Mouse (Mus musculus): ENCODE measurements around the gene Ublcp1. TPM values are rescaled to one million over a fixed set of nuclear protein-coding genes. Genes with fewer than 3 reads are reported as not detected.
A peak's percentile ranks its signal among the peaks of the same experiment; 100 is the strongest.
"Not testable (repeated sequence)": the region's sequence is repeated elsewhere in the genome, so short reads cannot be mapped to it uniquely, and the experiment has no call there.

Ublcp1 gene
- polyA plus RNA-seq, 2 experiments, result 60.6 to 66.5 TPM

DNA sequence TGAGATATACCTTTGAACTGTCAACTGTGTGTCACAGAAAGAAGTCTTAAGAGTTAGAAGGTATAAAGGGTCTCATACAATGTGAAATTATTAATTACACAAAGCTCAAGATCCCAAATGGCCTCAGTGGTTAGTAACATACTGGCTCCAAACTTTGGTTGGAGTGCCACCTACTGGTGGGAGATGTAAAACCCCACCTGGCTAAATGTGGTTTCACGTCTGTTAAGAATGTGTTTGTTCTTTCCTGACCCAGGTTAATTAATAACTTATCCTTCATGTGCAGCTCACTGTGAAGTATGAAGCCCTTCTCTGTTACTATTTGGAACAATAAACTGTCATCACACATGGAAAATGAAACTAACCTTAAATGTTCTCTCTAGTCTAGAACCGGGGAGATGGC lies 16.9 kb downstream of the Ublcp1 start:
- no peaks in the 10 kb centered on the region for H3K9me3 ChIP-seq (ENCODE audit: control insufficient read depth, low read length)
- no peaks in the 10 kb centered on the region for H3K4me1 ChIP-seq (ENCODE audit: control insufficient read depth, insufficient read depth, low read length)
- H3K9ac ChIP-seq (ENCODE audit: low read depth, low read length, severe bottlenecking), result no peak overlapping the region
- H3K4me2 ChIP-seq (replicated peaks; ENCODE audit: low read depth, low read length, severe bottlenecking), result no peak overlapping the region
- DNase-seq (ENCODE audit: low spot score) (peak; percentile 61), ATAC-seq (ENCODE audit: low FRiP score, low read depth) (no peak)
- H3K36me3 ChIP-seq (ENCODE audit: control insufficient read depth, insufficient read depth, low read length), result peaks cover 26% of the 10 kb centered on the region
- no peak overlapping the region for H3K27ac ChIP-seq (replicated peaks; ENCODE audit: low read depth, low read length)
- TF ChIP-seq POLR2A (IDR thresholded peaks at IDR 0.05; ENCODE audit: borderline replicate concordance, extremely low read depth, insufficient read depth, insufficient read length), result no peak
- no peak overlapping the region for H3K4me3 ChIP-seq (replicated peaks; ENCODE audit: low read length)
- H3K27me3 ChIP-seq (ENCODE audit: control insufficient read depth, insufficient read depth, low read length), result no peaks in the 10 kb centered on the region
- whole genome bisulfite sequencing, result 63% methylated on average over 2 of the region's 2 CpGs

DNA sequence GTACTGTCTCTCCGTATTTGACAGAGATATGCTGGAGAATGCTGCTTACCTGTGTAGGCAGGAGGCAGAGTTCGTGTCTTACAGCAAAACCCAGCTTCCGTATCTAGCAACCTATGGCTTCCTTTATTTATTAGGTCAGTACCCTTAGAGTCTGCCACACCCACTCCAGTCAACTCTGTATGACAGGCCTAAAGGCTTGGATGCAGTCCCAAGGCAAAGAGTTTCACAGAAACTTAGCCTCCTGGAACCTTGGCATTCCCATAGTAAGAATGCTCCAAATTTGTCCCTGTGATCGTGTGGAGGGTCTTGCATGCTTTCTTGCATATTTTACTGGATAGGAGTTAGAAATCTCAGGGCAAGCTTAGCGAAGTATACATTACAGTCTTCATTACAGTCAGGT lies 18.3 kb downstream of the Ublcp1 start:
- not testable (repeated sequence) for H3K9me3 ChIP-seq (ENCODE audit: control insufficient read depth, low read length); ATAC-seq (ENCODE audit: low FRiP score, low read depth); H3K27me3 ChIP-seq (ENCODE audit: control insufficient read depth, insufficient read depth, low read length); H3K4me3 ChIP-seq (replicated peaks; ENCODE audit: low read length); H3K27ac ChIP-seq (replicated peaks; ENCODE audit: low read depth, low read length); DNase-seq (ENCODE audit: low spot score); H3K4me1 ChIP-seq (ENCODE audit: control insufficient read depth, insufficient read depth, low read length); H3K9ac ChIP-seq (ENCODE audit: low read depth, low read length, severe bottlenecking); H3K4me2 ChIP-seq (replicated peaks; ENCODE audit: low read depth, low read length, severe bottlenecking)
- 93% methylated on average over 5 of the region's 5 CpGs for WGBS
- peaks cover 17% of the 10 kb centered on the region for H3K36me3 ChIP-seq (ENCODE audit: control insufficient read depth, insufficient read depth, low read length)

DNA sequence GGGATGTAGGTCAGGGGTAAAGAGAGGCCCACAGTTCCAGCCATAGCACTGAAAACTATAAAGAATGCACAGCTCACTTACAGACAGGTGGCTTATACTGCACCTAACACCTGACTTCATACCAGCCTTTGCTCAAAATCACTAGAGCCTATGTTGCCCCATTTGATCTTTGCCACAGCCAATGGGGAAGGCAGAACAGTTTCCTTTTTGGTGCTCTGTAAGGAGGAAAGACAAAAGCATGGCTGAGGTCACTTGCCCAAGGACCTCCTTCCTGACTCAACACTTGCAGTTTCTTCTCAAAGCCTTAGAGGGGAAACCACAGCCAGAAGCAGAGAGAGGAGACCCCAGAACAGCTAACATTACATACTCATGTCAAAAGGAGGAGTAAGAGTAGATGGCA lies 19.3 kb downstream of the Ublcp1 start:
- no peak for ATAC-seq (ENCODE audit: low FRiP score, low read depth)
- no peaks in the 10 kb centered on the region for H3K27me3 ChIP-seq (ENCODE audit: control insufficient read depth, insufficient read depth, low read length)
- TF ChIP-seq POLR2A (IDR thresholded peaks at IDR 0.05; ENCODE audit: borderline replicate concordance, extremely low read depth, insufficient read depth, insufficient read length), result no peak

DNA sequence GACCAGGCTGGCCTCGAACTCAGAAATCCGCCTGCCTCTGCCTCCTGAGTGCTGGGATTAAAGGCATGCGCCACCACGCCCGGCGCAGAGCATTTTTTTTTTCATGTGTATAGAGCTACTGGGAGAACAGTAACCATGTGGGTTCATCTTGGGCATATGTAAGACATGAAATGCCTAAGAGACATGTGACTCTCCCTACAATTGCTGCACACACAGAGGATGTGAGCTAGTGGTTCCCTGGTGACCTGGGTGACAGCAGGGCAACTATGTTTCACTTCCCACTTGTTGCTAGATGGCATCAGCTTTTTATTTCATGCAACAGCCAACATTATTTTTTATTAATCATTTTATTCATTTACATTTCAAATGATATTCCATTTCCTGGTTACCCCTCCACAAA lies 32.5 kb downstream of the Ublcp1 start:
- no peak overlapping the region for H3K9ac ChIP-seq (ENCODE audit: low read depth, low read length, severe bottlenecking)
- no peaks in the 10 kb centered on the region for H3K36me3 ChIP-seq (ENCODE audit: control insufficient read depth, insufficient read depth, low read length)
- H3K4me3 ChIP-seq (replicated peaks; ENCODE audit: low read length), result no peak overlapping the region
- WGBS, result 93% methylated on average over 6 of the region's 6 CpGs
- no peak for ATAC-seq (ENCODE audit: low FRiP score, low read depth)
- no peak for TF ChIP-seq POLR2A (IDR thresholded peaks at IDR 0.05; ENCODE audit: borderline replicate concordance, extremely low read depth, insufficient read depth, insufficient read length)
- no peaks in the 10 kb centered on the region for H3K4me1 ChIP-seq (ENCODE audit: control insufficient read depth, insufficient read depth, low read length)
- no peaks in the 10 kb centered on the region for H3K9me3 ChIP-seq (ENCODE audit: control insufficient read depth, low read length)
- H3K27me3 ChIP-seq (ENCODE audit: control insufficient read depth, insufficient read depth, low read length), result no peaks in the 10 kb centered on the region
- no peak overlapping the region for H3K4me2 ChIP-seq (replicated peaks; ENCODE audit: low read depth, low read length, severe bottlenecking)
- no peak for DNase-seq (ENCODE audit: low spot score)
- H3K27ac ChIP-seq (replicated peaks; ENCODE audit: low read depth, low read length), result no peak overlapping the region

More for the DNA sequence above, 19.3 kb downstream of the Ublcp1 start:
- Histone ChIP-seq H3K4me2 (replicated peaks; ENCODE audit: low read depth, low read length, severe bottlenecking) (no peak overlapping the region), H3K4me3 (replicated peaks; ENCODE audit: low read length) (no peak overlapping the region), H3K9me3 (ENCODE audit: control insufficient read depth, low read length) (no peaks in the 10 kb centered on the region), H3K27ac (replicated peaks; ENCODE audit: low read depth, low read length) (no peak overlapping the region), H3K36me3 (ENCODE audit: control insufficient read depth, insufficient read depth, low read length) (peaks cover 9% of the 10 kb centered on the region; the same call in 1 of the 2 replicates), H3K4me1 (ENCODE audit: control insufficient read depth, insufficient read depth, low read length) (no peaks in the 10 kb centered on the region), H3K9ac (ENCODE audit: low read depth, low read length, severe bottlenecking) (no peak overlapping the region)
- DNase-seq (ENCODE audit: low spot score), result no peak

DNA sequence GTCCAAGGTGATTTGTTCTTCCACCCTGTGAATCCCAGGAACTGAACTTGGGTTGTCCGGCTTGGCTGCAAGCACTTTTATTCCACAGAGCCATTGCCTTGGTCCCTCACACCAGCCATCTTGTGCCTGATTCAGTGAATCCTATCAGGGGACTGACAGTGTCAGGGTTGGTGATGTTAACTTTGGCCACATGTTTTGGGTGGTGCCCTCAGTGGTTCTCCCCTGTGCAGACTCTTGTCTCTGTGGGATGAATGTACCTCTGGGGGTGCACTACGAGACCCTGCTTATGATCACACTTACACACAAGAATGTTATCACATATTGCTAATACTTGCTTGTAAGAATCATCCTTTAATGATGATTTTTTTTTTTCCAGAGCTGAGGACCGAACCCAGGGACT lies 40.3 kb downstream of the Ublcp1 start:
- TF ChIP-seq POLR2A (IDR thresholded peaks at IDR 0.05; ENCODE audit: borderline replicate concordance, extremely low read depth, insufficient read depth, insufficient read length), result no peak
- no peak for ATAC-seq (ENCODE audit: low FRiP score, low read depth)
- Histone ChIP-seq H3K4me1 (ENCODE audit: control insufficient read depth, insufficient read depth, low read length) (0 out of 2 replicates have a peak, but pooled peaks cover under 1% of the 10 kb centered on the region), H3K27ac (replicated peaks; ENCODE audit: low read depth, low read length) (no peak overlapping the region), H3K9ac (ENCODE audit: low read depth, low read length, severe bottlenecking) (no peak overlapping the region), H3K9me3 (ENCODE audit: control insufficient read depth, low read length) (no peaks in the 10 kb centered on the region), H3K27me3 (ENCODE audit: control insufficient read depth, insufficient read depth, low read length) (no peaks in the 10 kb centered on the region), H3K36me3 (ENCODE audit: control insufficient read depth, insufficient read depth, low read length) (no peaks in the 10 kb centered on the region), H3K4me2 (replicated peaks; ENCODE audit: low read depth, low read length, severe bottlenecking) (no peak overlapping the region), H3K4me3 (replicated peaks; ENCODE audit: low read length) (no peak overlapping the region)
- no peak for DNase-seq (ENCODE audit: low spot score)
- WGBS, result 78% methylated on average over 3 of the region's 3 CpGs

DNA sequence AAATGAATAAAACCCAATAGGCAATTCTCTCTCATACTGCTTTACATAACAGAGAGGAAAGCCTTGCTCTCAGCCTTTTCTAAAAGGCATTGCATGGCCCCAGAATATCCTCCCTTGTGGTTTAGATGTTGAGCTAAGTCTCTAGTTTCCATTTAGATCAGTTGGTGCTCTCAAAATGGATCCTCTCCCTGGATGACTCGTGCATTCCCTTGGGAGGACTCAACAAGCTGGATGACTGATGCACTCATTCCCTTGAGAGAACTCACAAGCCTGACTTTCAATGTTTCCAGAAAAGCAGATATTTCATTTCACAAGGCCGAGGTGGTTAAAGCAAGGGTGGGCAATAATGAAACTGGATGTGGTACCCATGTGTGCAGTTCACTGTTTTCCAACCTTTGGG lies 42.3 kb downstream of the Ublcp1 start:
- no peak overlapping the region for H3K27ac ChIP-seq (replicated peaks; ENCODE audit: low read depth, low read length)
- H3K4me1 ChIP-seq (ENCODE audit: control insufficient read depth, insufficient read depth, low read length), result peaks cover 13% of the 10 kb centered on the region
- no peak overlapping the region for H3K4me2 ChIP-seq (replicated peaks; ENCODE audit: low read depth, low read length, severe bottlenecking)
- H3K9me3 ChIP-seq (ENCODE audit: control insufficient read depth, low read length), result no peaks in the 10 kb centered on the region
- no peak overlapping the region for H3K4me3 ChIP-seq (replicated peaks; ENCODE audit: low read length)
- no peaks in the 10 kb centered on the region for H3K36me3 ChIP-seq (ENCODE audit: control insufficient read depth, insufficient read depth, low read length)
- no peak overlapping the region for H3K9ac ChIP-seq (ENCODE audit: low read depth, low read length, severe bottlenecking)
- no peaks in the 10 kb centered on the region for H3K27me3 ChIP-seq (ENCODE audit: control insufficient read depth, insufficient read depth, low read length)
- TF ChIP-seq POLR2A (IDR thresholded peaks at IDR 0.05; ENCODE audit: borderline replicate concordance, extremely low read depth, insufficient read depth, insufficient read length), result no peak
- ATAC-seq (ENCODE audit: low FRiP score, low read depth), result no peak
- DNase-seq (ENCODE audit: low spot score), result no peak
- 76% methylated on average over 2 of the region's 2 CpGs for WGBS
